Mouse (Mus musculus) left cerebral cortex, postnatal 25 days (tissue): ENCODE results near the gene Tesk1. TPM values are rescaled to one million over a fixed set of nuclear protein-coding genes. Genes with fewer than 3 reads are reported as not detected.

Source experiments
- DNase-seq, 2 experiments: peaks; one replicate each; pipeline ENCODE4 v3.0.0; 2022; ENCODE audit warnings: low spot score in 2 of 2, mixed read lengths in 1 of 2
- intact Hi-C: fragments of 180-260 bp; cut with DNase I; formaldehyde crosslinking; loops from one replicate; pipeline ENCODE4 v1.15.1; 2025
- total RNA-seq, 2 experiments: library from RNA; stranded (reverse); gene quantifications; 2 replicates each; pipeline ENCODE4 v1.2.3; 2021

Gene Tesk1
- total RNA-seq, 2 experiments from 2014 or later = 86.6 to 87.1 TPM

DNA sequence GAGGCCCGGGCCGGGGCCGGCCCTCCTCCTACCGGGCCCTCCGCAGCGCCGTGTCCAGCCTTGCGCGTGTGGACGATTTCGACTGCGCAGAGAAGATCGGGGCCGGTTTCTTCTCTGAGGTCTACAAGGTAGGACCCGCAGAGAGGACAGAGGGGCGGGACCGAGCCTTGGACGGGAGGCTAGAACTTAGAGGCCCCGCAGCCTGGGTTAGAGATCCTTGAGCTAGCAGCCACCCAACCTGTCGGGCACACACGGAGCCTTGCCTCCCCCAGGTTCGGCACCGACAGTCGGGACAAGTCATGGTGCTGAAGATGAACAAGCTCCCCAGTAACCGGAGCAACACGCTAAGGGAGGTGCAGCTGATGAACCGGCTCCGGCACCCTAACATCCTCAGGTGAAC is 1.8 kb downstream of the Tesk1 start:
- intact Hi-C loops = loop anchor here (2.0 to 5.0 kb wide), 4 partner anchors 89 to 213 kb away; partner anchors contain the start of genes Gba2, Hint2 and Rgp1
- no peak for DNase-seq

DNA sequence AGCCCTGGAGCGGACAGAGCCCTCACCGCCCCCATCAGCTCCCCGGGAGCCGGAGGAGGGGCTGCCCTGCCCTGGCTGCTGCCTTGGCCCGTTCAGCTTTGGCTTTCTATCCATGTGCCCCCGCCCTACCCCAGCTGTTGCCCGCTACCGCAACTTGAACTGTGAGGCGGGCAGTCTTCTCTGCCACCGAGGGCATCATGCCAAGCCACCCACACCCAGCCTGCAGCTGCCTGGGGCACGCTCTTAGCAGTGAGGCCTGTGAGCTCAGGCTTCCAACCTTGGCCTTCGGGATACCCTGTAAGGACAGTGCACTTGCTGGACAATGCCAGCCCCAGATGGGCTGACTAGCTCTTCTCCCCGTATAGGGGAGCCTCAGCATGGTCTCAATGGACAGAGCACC is 5.5 kb downstream of the Tesk1 start:
- DNase-seq = no peak
- intact Hi-C loops = no loop called here

DNA sequence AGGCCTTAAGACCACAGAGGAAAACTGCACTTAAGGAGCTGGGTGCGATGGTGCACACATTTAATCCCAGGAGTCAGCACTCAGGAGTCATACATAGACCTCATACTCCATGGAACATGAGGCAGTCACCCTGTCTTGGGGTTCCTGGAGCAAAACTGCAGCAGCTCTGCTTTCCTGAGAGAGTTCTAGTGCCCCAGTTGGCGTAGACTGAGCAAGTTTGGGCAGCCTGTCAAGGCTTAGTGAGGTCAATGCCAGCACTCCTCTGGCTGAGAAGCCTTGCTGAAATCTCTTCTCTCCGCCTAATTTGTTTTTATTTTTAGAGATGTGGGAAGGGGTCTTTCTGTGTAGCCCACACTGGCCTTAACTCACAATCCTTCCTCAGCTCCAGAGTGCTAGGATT is 6.8 kb downstream of the Tesk1 start:
- no peak for DNase-seq
- intact Hi-C loops = no loop called here

DNA sequence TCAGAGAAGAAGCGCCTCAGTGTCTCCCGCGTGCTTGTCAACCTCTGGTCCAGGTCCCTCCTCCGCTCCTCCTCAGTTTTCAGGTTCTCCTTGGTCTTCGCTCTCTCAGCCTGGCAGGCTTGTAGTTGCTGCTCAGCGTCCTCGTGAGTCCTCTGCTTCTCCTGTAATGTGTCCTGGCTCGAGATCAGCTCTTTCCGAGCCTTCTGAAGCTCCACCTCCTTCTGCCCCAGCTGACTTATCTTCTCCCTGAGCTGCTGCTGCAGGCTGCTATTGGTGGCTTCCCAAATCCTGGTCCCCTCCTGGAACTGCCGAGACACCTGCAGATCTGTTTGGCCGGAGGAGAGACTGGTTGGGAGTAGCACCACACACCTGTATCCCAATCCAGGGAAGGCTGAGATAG is 10.6 kb downstream of the Tesk1 start:
- intact Hi-C loops = no loop called here
- no peak for DNase-seq

DNA sequence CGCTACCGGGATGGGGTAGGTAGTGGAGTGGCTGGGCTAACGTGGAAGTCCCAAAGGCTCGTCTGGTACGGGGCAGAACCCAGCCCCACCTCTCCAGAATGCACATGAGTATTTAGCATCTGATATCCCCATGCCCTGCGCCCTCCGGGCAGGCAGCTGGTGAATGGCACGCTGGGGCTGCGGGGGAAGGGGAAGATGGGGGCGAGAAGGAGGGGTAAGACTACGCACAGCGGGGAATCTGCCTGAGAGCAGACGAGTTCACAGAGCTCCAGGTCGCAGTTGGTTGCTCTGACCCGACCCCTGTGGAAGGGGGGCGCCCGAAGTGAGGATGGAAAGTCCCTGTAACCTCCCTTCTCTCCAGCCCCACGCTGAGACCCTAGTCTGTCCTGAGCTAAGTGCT is 11.7 kb downstream of the Tesk1 start:
- intact Hi-C loops = no loop called here
- no peak for DNase-seq

DNA sequence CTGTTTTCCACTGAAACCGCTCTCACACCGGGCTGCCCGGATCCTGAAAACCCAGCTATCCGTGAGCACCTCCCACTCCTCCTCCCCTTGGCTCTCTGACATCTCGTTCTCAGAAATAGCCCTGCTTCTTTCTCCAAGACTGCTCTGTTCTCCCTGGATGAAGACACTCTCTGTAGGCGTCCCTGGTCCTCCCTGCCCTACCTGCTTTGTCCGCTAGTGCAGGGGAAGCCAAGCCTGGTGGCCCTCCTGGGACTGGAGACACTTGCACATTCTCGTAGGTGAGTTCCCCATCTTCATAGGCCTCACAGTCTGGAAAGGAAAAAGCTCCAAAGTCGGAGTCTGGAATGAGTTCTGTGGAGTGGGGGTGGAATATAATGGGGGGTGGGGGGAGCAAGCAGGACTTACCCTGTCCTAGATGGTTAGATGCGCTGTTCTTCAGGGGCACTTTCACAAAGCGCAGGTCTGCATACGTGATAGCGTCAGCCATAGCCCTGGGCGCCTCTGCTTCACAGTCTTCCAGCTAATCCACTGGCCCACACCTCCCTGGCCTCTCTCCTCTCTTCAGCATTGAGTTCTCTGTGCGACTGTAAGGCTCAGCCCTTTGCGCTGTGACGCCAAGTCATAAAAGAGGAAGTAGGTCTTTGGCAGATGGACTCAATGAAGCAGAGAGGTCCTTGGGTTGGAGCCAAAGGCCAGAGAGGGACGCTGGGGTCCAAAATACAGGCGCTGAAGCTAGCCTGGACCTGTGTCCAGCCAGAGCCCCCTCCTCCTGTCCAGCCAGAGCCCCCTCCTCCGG is 12.5 kb downstream of the Tesk1 start, which contains the start of gene Cd72:
Cd72 (minus strand) TSS at position 588 of the 796 bp plus-strand sequence.
- DNase-seq = peak in 1 of 2 experiments; percentile 43
- intact Hi-C loops = no loop called here

DNA sequence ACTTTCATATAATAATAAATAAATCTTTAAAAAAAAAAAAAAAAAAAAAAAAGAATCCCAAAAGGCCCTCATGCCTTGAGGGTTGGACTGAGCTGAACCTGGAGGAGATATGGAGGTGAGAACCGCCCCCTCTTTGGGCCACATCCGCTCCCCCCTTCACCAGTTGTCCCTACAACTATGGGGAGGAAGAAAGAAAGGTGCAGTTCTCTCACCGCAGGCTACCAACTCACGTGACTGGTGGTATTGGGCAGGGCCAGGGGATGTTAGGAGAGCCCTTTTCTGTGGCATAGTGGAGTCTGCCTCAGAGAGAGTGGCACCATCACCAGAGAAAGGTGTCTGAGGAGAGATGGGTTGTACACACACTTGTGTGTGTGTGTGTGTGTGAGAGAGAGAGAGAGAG is 14.7 kb downstream of the Tesk1 start:
- intact Hi-C loops = no loop called here
- no peak for DNase-seq

DNA sequence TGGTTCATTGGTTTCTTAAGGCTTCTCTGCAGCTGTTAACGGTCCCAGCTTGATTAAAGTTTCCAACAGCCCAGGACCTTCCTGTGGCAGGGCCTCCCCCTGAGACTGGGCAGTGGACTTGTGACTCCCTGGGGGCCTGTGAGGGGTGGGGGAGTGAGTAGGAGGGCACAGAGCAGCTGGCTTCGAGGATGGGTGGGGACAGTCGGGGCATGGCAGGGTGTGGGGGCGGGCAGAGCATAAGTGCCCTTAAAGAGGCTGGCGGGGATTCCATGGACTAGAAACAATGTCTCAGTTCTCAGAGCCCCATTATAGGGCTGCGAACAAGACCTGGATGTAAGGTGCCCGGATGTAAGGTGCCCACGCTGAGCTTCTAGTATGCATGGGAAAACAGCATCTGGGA is 15.4 kb downstream of the Tesk1 start:
- DNase-seq = no peak
- intact Hi-C loops = no loop called here

DNA sequence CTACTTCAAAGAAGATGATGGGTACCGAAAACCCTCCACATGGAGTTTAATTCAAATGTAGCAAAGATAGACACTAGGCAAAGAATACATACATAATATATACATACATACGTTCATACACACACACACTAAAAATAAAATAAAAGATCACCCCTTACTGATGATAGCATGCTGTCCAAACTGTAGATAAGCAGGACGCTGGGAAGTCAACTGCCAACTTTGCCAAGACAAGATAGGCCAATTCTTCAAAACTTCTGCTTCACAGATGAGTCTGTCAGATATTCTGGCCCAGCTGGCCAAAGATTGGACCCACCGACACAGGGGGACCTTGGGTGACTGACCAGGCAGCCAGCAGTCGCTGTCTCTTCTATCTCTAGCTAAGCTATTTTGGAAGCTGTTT is 21.4 kb downstream of the Tesk1 start:
- intact Hi-C loops = no loop called here
- no peak for DNase-seq

DNA sequence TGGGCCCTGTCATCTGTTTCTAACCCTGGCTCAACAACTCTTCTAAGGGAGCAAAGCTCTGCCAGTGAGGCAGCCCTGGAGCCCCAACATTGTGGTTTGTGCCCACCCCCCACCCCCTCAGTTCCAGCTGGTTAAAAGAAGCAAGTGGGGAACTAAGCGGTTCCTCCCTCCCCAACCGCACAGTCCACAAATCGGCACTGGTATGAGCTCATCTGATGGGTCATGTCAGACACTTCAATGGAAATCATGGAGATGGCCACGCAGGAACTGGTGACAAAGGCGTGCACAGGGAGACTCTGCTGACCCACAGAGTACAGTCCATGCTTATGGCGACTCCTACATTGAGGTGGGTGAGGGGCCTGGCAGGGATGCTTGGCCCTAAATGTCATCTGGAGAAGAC is 24.2 kb downstream of the Tesk1 start:
- DNase-seq = no peak
- intact Hi-C loops = no loop called here

DNA sequence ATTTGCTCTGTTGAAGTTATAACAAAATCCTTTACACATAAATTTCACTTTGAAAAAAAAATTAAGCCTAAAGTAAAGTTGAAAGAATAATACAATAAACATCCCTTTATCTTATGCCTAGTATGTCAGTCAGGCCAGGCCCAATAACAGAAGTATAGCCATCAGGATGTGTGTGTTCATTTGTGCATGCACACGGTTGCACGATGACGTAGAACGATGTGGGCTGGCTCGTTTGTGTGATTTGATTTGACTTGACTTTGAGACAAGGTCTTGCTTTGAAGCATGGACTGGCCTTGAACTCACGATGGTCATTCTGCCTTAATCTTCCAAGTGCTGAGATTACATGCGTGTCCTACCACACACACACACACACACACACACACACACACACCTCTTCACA is 25.1 kb downstream of the Tesk1 start:
- intact Hi-C loops = no loop called here
- no peak for DNase-seq

DNA sequence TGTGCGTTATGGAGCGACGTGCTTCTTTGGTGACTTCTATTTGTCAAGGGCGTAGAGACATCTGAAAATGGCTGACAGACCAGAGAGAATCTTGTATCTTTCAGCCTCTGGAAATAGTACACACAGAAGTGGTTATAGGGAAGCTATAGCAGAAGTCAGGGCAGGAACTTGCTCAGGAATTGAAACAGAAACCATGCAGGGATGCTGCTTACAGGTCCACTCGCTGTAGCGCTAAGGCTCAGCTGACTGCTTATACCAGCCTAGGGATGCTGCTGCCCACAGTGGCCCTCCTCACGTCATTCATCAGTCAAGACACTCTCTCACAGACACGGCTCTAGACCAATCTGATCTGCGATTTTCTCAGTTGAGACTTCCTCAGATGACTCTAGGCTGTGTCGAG is 28.6 kb downstream of the Tesk1 start:
- intact Hi-C loops = no loop called here
- no peak for DNase-seq

DNA sequence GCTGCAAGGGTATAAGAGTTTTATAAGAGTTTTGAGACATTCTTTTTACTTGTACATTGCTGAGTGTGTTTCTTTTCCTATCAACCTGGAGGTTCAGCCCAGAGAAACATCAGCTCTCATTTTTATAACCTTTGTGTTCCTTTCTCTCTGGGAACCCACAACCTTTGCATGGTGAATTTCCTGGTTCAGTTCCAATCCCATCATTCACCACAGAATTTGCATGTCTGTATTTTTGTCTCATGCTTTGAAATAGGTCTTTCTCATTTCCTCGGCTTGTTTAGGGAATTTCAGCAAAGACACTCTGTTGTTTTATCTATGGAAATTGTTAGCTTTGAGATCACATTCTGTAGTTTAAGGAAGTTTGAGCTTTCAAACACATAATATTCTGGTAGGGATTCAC is 31.9 kb downstream of the Tesk1 start:
- DNase-seq = no peak
- intact Hi-C loops = no loop called here

DNA sequence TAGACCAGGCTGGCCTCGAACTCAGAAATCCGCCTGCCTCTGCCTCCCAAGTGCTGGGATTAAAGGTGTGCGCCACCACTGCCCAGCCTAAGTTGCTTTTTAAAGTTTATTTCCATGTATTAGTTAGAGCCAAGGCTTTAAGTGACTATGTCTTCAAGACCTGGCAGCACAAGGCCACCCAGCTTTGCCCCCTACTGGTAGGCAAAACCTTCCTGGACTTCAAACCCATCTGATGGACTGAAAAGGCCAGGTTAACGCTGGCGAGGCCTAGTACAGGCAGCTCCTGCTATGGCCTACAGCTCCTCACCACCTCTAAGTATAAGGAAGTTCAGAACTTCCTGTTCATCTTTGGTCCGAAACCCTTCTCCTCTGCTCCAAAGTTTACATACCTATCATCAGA is 34.9 kb downstream of the Tesk1 start:
- intact Hi-C loops = no loop called here
- DNase-seq = no peak

DNA sequence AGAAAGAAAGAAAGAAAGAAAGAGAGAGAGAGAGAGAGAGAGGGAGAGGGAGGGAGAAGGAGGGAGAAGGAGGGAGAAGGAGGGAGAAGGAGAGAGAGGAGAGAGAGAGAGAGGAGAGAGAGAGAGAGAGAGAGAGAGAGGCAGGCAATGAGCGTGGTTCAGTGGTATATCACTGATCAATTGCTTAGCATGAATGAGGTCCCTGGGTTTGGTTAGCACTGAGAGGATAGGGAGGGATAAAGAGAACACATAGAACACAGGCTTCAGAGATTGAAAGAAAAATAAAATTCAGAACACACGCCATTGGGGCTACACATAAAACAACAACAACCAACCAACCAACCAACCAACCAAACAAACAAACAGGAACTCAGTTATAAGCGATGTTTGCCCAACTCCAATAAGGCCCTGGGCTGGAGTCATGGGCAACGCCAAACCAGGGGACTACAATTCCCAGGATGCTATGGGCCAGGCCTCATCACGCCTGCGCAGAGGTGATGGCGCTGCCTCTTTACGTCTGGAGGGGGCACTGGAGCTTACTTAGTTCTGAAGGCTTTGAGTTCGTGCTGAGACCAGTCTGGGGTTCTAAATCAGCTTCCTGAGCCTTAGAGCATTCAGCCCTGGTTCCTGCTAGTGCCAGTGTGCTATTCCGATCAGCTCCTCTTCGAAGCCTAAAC is 36.3 kb downstream of the Tesk1 start:
- intact Hi-C loops = loop anchor here (1.0 kb wide), 1 partner anchor 36 kb away; no protein-coding TSS in a partner anchor

DNA sequence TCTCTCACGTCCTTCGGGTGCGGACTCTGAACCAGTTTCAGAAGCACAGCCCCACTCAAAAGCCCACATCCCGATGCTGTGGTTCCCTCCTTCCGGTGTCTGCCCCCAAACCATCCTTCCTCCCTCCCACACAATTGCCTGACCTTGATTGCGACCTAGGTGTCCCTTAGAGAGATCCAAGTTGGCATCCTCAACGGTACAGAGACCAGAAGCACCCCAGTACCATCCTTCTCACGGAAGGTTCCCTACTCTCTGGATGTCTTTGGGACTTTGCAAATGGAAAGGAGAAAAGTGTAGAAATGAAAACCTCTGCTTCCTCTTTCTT is 36.8 kb downstream of the Tesk1 start:
- intact Hi-C loops = loop anchor here (1.0 kb wide), 1 partner anchor 36 kb away; no protein-coding TSS in a partner anchor
- no peak for DNase-seq

More for the DNA sequence above, 36.3 kb downstream of the Tesk1 start:
- peak; percentile 81 to 91 for DNase-seq

DNA sequence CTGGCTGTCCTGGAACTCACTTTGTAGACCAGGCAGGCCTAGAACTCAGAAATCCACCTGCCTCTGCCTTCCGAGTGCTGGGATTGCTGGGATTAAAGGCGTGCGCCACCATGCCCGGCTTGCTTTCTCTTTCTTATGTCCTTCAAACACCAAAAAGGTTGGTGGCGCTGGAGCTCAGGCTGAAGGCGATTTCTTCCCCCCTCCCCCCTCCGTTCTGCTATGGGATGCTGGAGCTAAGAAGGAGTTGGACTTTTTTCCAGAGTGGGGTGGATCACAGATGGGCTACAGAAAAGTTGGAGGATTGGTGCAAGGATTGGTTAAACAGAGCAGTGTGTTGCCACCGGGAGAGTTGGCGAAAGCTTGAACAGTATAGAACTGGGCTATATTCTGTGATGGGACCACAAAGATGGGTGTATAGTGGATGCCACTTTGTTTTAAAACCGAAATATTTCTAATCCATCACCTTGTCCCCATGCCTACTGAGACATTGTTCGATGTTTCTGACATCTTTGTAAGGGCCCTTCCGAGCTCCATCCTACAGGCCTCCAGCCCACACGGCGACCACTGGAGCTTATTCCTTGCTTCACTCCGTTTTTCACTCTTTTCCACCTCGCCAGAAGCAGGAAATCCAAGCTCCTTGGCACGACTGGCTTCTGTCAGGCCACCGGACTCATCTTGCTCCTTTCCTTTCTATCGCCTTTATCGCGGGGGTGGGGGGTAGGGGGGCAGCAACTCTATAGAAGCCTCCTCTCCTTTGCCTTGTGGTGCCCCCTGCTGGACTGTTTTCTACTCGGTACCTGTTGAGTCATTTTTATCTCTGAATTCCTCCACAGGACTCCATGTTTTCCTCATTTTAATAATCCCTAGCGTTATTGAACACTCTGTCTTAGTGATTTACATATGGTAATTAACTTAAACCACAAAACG is 37.4 kb downstream of the Tesk1 start:
- intact Hi-C loops = loop anchor here (1.0 kb wide), 1 partner anchor 37 kb away; no protein-coding TSS in a partner anchor

DNA sequence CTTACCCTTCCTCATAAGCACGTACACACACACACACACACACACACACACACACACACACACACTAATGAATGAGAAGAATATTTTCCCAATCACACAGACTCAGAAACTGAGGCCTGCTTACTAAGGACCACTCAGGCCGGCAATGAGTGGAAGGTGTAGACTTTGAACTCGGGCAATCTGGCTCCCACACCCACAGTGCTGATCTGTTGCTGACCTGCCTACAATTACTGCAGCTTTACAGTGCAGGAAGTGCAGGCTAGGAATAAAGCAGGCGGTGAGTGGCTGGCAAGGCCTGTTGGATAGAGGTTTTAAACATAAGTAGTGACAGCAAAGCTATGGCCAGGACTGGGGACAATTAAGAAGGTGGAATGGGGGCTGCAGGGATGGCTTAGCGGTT is 39.2 kb downstream of the Tesk1 start:
- no peak for DNase-seq
- intact Hi-C loops = no loop called here

More for the DNA sequence above, 37.4 kb downstream of the Tesk1 start:
- peak in 1 of 2 experiments; percentile 36 for DNase-seq

DNA sequence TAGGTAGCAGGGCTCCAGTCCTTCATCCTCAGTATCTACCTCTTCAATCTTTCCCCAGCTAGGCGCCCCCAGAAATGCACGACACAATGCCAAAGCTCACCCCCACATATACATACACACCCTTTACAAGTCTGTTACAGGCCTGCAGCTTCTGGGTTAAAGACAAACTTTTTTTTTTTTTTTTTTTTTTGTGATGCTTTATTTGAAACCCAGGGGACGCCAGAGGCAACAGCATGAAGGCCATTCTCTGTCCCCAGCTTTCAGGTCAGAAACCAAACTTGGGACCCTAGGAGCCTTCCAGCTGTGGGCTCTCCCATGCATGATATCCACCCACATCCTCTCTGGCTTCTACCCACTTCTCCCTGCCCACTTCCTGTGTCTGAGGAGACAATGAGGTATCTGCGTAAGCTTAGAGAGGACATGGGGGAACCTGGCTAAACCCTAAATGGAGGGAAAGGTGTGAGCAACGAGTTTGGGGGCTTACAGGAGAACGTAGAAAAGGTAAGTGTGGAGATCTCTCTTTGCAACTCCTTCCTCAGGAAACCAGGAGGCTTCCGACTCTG is 40.2 kb downstream of the Tesk1 start:
- DNase-seq = no peak
- intact Hi-C loops = no loop called here

DNA sequence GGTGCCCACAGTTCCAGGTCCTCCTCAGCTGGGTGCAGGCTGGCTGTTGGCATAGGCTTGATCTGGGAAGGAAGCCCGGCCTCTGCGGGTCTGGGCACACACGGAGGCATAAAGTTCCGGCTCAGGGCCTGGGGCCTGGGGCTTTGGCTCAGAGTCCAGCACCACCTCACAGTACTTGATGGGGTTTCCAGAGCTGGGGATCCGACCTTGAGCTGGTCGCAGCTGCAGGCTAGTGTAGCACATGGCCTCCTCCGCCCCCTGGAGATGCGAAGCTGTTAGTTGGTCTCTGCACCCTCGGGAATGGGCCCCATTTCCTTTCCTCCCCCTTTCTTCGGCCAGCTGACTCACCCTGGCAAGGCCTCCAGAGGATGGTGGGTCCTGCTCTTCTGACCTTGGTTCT is 40.9 kb downstream of the Tesk1 start:
- DNase-seq = no peak
- intact Hi-C loops = no loop called here
